Mouse (Mus musculus) ES-Bruce4 (cell line): ENCODE measurements at regions not wholly inside any gene's neighbourhood (a gene's known extent, or its start where the extent isn't known, plus 50 kb on each side); places are given as distances from the start of the nearest gene placed in this dataset.

Source experiments
- CTCF ChIP-seq: IDR thresholded peaks from one replicate; pipeline ENCODE4 v1.8.1; 2011; ENCODE audit warnings: low read depth, low read length
- POLR2A ChIP-seq: IDR thresholded peaks from one replicate; pipeline ENCODE4 v1.8.1; 2011; ENCODE audit warnings: low read length; ENCODE audit not compliant: insufficient read depth

DNA sequence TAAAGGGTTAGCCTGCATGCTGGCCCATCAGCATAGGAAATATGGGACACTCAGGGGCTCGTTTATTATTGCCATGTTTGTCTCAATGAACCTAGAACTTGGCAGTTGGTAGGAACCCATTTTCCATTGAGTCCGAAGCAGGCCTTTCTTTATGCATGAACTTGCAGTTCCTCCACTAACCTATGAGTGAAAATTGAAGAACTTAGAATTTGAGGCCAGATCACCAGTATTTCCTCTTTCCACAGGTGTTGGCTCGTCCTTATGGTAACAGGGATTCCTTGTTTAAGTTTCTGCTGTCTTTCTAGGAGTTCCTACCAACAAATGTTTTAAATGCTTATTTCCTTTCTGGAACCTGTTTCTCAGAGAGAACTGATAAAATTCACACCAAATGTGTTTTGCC, 73.6 kb upstream of the Tet2 start:
- TF ChIP-seq POLR2A (no peak), CTCF (no peak)
